Mouse (Mus musculus): ENCODE results near the gene Gpr19.
A peak's percentile ranks its signal among the peaks of the same experiment; 100 is the strongest.

Gene Gpr19

GRCm38 (mm10) chr6:134898095-134898965 lies at the start of gene Gpr19:
Gene Gpr19 (minus strand): TSS chr6:134898578.
- DNase-seq = peak; percentile 91 to 92

- peak; percentile 70 to 80 for DNase-seq
These were observed 49.1 kb upstream of the Gpr19 start for GRCm38 (mm10) chr6:134947311-134948087.

GRCm38 (mm10) chr6:134946858-134947257 lies 48.5 kb upstream of the Gpr19 start:
- no peak for DNase-seq

- DNase-seq = no peak
These were observed 47.7 kb upstream of the Gpr19 start for GRCm38 (mm10) chr6:134946054-134946453.

DNA sequence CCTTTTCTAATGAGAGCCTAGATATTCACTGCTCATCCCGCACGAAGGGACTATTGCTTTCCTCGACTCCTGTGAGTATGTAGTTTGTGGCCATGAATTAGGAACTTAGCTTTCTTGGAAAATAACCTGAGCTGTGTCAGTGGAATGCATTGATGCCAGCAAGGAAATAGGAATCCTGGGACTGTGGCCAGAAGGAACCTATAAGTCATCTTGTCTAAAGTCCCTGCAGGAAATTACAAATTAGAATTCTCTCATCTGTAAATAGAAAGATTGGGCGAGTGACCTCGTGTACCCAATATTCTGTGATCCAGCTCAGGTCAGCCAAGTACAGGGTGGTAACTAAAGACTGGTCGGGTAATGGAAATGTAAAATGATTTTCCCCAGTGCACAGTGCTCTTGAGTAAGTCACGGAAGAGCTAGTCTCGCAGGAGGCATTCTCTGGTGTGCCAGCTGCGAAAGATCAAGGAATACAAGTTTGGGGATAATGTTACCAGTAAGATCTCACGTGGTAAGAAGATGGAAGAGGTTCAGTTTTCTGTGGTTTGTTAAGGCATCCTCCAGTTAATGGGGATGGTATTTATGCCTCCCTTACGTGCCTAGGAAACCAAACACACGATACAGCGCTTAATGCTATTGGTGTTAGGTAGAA lies 45.5 kb upstream of the Gpr19 start:
- no peak for DNase-seq

GRCm38 (mm10) chr6:134939781-134940180 lies 41.4 kb upstream of the Gpr19 start:
- no peak for DNase-seq

GRCm38 (mm10) chr6:134934305-134934704 lies 35.9 kb upstream of the Gpr19 start:
- no peak for DNase-seq

GRCm38 (mm10) chr6:134933207-134933558 lies 34.8 kb upstream of the Gpr19 start:
- DNase-seq = no peak

GRCm38 (mm10) chr6:134932486-134933206 lies 34.3 kb upstream of the Gpr19 start:
- DNase-seq = no peak

GRCm38 (mm10) chr6:134931146-134931545 lies 32.8 kb upstream of the Gpr19 start:
- DNase-seq = no peak

DNA sequence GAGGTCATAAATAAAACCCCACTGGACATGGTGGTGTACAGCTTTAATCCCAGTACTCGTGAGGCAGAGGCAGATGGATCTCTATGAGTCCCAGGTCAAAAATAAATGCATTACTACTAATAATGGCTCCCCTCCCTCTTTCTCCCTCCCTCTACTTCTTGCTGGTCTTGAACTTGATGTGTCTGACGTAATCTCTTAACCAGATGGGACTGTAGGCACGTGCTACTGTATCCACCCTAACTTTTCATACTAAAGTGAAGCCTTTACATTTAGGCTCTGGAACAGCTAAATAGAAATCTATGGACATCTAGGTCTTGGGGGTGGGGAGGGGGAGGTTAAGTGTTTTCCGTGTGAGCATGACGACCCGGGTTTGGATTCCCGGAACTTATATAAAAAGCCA lies 32.0 kb upstream of the Gpr19 start:
- no peak for DNase-seq

DNA sequence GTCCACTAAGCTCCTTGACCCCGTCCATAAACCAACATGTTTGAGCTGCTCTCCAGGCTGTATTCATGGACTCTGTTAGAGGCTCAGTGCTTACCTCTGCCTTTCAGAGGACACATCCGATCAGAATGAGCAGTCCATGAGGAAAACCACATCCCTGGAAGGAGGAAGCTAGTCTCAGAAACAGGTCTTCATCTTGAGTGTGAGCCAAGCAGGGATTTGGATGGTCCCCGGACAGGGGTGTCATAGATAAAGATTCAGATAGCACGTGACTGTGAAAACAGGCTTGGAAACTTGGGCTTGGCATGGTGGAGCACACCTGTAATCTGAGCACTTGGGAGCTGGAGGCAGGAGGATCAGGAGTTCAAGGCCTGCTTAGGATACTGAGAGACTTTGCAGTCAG lies 31.5 kb upstream of the Gpr19 start:
- no peak for DNase-seq

DNA sequence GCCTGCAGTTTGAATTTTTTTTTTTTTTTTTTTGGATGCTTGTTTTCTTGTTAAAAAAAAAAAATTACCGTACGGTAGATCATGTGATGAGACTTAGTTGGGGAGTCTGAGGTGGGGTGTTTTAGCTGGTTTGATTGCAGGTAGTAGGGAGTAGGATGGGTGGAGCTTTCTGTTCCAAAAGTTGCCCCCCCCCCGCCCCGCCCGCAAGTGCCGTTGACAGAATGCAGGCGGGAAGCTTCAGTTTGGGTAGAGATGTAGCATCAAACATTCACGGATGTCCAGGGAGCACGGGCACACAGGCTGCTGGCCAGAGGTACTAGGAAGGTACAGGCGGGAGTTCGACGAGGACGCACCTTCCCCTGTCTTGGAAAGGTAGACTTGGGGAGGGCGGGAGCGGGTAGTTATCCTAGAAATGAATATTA lies 30.5 kb upstream of the Gpr19 start:
- DNase-seq = peak; percentile 33 to 44

GRCm38 (mm10) chr6:134928096-134928888 lies 29.9 kb upstream of the Gpr19 start:
- peak; percentile 70 to 76 for DNase-seq

DNA sequence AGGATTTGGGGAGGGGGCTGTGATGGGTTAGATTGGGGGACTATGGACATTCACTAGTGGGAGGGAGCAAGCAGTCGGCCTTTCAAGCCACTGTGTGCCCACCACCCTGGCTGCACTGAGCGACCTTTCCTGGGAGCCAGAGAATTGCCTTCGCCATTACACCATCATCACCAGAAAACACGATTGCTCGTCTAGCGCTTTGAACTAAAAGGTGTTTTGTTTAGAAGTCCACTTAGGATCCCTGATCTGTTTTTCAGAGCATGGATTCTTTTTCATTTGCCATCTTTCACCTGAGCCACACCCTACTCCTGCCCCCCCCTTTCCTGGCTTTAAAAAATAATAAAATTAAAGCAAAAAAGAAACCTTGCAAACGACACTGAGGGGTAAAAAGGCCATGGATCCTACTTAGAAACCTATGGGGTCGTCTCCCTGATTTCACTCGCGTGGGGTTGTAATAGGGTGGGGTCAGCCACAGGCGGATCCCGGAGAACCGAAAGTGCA lies 29.3 kb upstream of the Gpr19 start:
- DNase-seq = peak in 1 of 2 experiments; percentile 26

DNA sequence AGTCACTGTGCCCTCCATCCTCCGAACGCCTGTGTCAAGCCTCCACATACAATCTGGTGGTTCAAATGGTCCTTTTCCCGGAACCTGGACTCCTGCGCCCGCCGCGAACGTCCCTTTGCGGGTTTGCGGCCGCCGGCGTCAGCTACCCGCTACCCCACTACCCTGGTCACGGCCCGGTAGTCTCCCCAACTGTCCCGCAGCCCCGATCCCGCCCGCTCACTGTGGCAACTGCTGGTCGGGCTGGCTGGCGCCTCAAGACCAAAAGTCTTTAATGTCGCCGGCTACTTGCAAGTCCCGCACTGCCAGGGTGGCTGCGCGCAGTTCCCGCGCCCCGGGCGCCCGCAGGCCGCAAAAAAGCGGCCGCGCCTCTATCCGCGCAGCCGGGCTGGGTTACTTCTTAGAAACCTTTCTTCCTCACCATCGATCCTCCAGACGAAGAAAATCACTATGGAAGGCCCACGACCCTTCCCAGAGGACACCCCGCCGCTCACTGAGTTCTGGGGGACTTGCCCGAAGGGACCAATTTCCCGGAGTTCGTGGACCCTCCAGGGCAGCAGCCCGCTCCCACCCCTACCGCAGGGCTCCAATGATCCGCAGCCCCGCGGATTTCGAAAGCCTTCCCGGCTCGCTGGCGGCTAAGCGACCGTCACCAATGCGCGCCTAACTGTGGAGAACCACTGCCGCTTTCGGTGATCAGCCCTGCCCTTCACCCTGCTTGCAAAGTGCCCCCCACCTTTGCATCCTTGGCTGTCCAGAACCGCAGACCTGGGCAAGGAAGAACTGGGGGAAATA lies 28.6 kb upstream of the Gpr19 start:
- DNase-seq = peak; percentile 49 to 56

GRCm38 (mm10) chr6:134926338-134926705 lies 27.9 kb upstream of the Gpr19 start:
- no peak for DNase-seq

GRCm38 (mm10) chr6:134925673-134926337 lies 27.4 kb upstream of the Gpr19 start:
- no peak for DNase-seq

- DNase-seq = no peak
These were observed 25.9 kb upstream of the Gpr19 start for GRCm38 (mm10) chr6:134924262-134924661.

DNA sequence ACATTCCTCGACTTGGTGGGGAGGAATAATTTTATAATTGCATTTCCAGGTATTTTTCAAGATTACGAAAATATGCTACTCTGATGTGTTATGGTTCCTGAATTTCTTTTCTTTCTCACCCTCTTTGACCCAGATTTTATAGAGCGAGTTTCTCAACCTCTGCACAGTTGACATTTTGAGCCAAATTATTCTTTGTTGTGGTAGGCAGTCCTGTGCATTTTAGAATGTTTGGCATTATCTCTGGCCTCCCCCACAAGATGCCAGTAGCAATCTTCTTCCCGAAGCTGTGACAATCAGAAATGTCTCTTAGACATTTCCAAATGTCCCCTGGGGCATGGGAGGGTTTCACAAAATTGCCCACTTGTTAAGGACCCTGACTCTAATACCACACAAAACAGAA lies 25.3 kb upstream of the Gpr19 start:
- no peak for DNase-seq

Data from cerebellum, postnatal 36 days (tissue).